Mouse (Mus musculus): Measurements from ENCODE around the gene Fam172a. TPM values are rescaled to one million over a fixed set of nuclear protein-coding genes. Genes with fewer than 3 reads are reported as not detected.

Fam172a gene
- polyA plus RNA-seq, 2 experiments from 2014 or later: 27.7 to 28.1 TPM

- no peak for ATAC-seq
Observed at GRCm38 (mm10) chr13:77976248-77976647, 274.4 kb downstream of the Fam172a start.

GRCm38 (mm10) chr13:77977121-77977520 lies 275.3 kb downstream of the Fam172a start:
- no peak for ATAC-seq

GRCm38 (mm10) chr13:77982105-77982851 lies 280.4 kb downstream of the Fam172a start:
- ATAC-seq: no peak

GRCm38 (mm10) chr13:77982852-77983202 lies 281.0 kb downstream of the Fam172a start:
- ATAC-seq: no peak

GRCm38 (mm10) chr13:77991189-77991886 lies 289.5 kb downstream of the Fam172a start:
- no peak for ATAC-seq

GRCm38 (mm10) chr13:78004649-78005048 lies 302.8 kb downstream of the Fam172a start:
- ATAC-seq: no peak

GRCm38 (mm10) chr13:78005344-78005743 lies 303.5 kb downstream of the Fam172a start:
- ATAC-seq: no peak

- no peak for ATAC-seq
Observed at GRCm38 (mm10) chr13:78010176-78010575, 308.3 kb downstream of the Fam172a start.

- ATAC-seq: no peak
Observed at GRCm38 (mm10) chr13:78024683-78025294, 323.0 kb downstream of the Fam172a start, which contains the start of gene Pou5f2. Gene Pou5f2, plus strand, starts transcription at chr13:78024902.

GRCm38 (mm10) chr13:78032821-78033220 lies 331.0 kb downstream of the Fam172a start:
- no peak for ATAC-seq

- ATAC-seq: no peak
Observed at GRCm38 (mm10) chr13:78037203-78037602, 335.4 kb downstream of the Fam172a start.

GRCm38 (mm10) chr13:78043203-78043602 lies 341.4 kb downstream of the Fam172a start:
- ATAC-seq: no peak

- no peak for ATAC-seq
Observed at GRCm38 (mm10) chr13:78045116-78045515, 343.3 kb downstream of the Fam172a start.

- ATAC-seq: no peak
Observed at GRCm38 (mm10) chr13:78087751-78088150, 385.9 kb downstream of the Fam172a start.

- no peak for ATAC-seq
Observed at GRCm38 (mm10) chr13:78090701-78091100, 388.9 kb downstream of the Fam172a start.

GRCm38 (mm10) chr13:78091949-78092348 lies 390.1 kb downstream of the Fam172a start:
- no peak for ATAC-seq

- ATAC-seq: no peak
Observed at GRCm38 (mm10) chr13:78094352-78094751, 392.5 kb downstream of the Fam172a start.

GRCm38 (mm10) chr13:78095071-78095973 lies 393.5 kb downstream of the Fam172a start:
- ATAC-seq: no peak

GRCm38 (mm10) chr13:78098858-78099445 lies 397.1 kb downstream of the Fam172a start:
- ATAC-seq: no peak

GRCm38 (mm10) chr13:78099746-78100530 lies 398.1 kb downstream of the Fam172a start:
- ATAC-seq: no peak

- ATAC-seq: no peak
Observed at GRCm38 (mm10) chr13:78100664-78101063, 398.8 kb downstream of the Fam172a start.
